Mouse (Mus musculus): ENCODE measurements around the gene Clgn. TPM values are rescaled to one million over a fixed set of nuclear protein-coding genes. Genes with fewer than 3 reads are reported as not detected.

Gene Clgn
- total RNA-seq, 2 experiments from 2014 or later, result 8.3 to 10.4 TPM

Other genes starting within 250 kb of the Clgn start
- gene Tbc1d9, start 224.5 kb upstream of the Clgn start, total RNA-seq (2021), result 100 to 1,000 TPM in 1 of 2 experiments, 10 to 100 TPM in 1; 98.4 to 106 TPM
- gene Gm10645, start 223.7 kb upstream of the Clgn start, total RNA-seq (2021), result 1 to 10 TPM; 1.6 to 2.3 TPM
- gene Ucp1, start 99.5 kb upstream of the Clgn start, total RNA-seq (2021), result not detected
- 10 to 100 TPM; 12.1 to 15.1 TPM for gene Elmod2, start 57.4 kb upstream of the Clgn start, total RNA-seq (2021)
- gene Mgat4d, start 41.4 kb upstream of the Clgn start, total RNA-seq (2021), result not detected
- 100 to 1,000 TPM; 207 to 231 TPM for gene Scoc, start 68.5 kb downstream of the Clgn start, total RNA-seq (2021)
- not detected for gene Olfr370, start 145.9 kb downstream of the Clgn start, total RNA-seq (2021)
- gene Ndufb7, start 176.8 kb downstream of the Clgn start, total RNA-seq (2021), result 100 to 1,000 TPM; 134 to 156 TPM
- 100 to 1,000 TPM; 564 to 620 TPM for gene Tecr, start 218.1 kb downstream of the Clgn start, total RNA-seq (2021)
- gene Dnajb1, start 218.3 kb downstream of the Clgn start, total RNA-seq (2021), result 10 to 100 TPM; 49.4 to 54.2 TPM

Data from left cerebral cortex, postnatal 36 days (tissue).